Mouse (Mus musculus): Measurements from ENCODE around the gene Slc13a4. TPM values are rescaled to one million over a fixed set of nuclear protein-coding genes. Genes with fewer than 3 reads are reported as not detected.

The Slc13a4 gene
- polyA plus RNA-seq, 1 experiment from 2014 or later: 0.65 TPM

- H3K4me2 ChIP-seq (ENCODE audit: low read length): no peak overlapping the region
- ATAC-seq (replicated peaks; ENCODE audit: low FRiP score, low TSS enrichment, low read depth): no peak
- H3K36me3 ChIP-seq (ENCODE audit: control insufficient read depth, insufficient read depth, low read length): peaks cover 22% of the 10 kb centered on the region
- H3K4me3 ChIP-seq (ENCODE audit: low read depth, low read length): no peak overlapping the region
- no peak overlapping the region for H3K9ac ChIP-seq (ENCODE audit: low read length)
- WGBS: 86% methylated on average over 13 of the region's 13 CpGs
- H3K27ac ChIP-seq (ENCODE audit: low read depth): no peak overlapping the region
- DNase-seq (ENCODE audit: low spot score): no peak
- H3K9me3 ChIP-seq (ENCODE audit: control insufficient read depth, low read length): no peaks in the 10 kb centered on the region
- H3K4me1 ChIP-seq (replicated peaks; ENCODE audit: control insufficient read depth, insufficient read depth, low read length): peaks cover 22% of the 10 kb centered on the region
- H3K27me3 ChIP-seq (replicated peaks; ENCODE audit: control insufficient read depth, insufficient read depth, low read length): no peaks in the 10 kb centered on the region
Measured at GRCm38 (mm10) chr6:35257626-35258190, 50.2 kb downstream of the Slc13a4 start.

GRCm38 (mm10) chr6:35256691-35257090 lies 51.2 kb downstream of the Slc13a4 start:
- 71% methylated on average over 7 of the region's 7 CpGs for WGBS

GRCm38 (mm10) chr6:35255017-35255416 lies 52.9 kb downstream of the Slc13a4 start:
- H3K27ac ChIP-seq (ENCODE audit: low read depth): no peak overlapping the region
- ATAC-seq (replicated peaks; ENCODE audit: low FRiP score, low TSS enrichment, low read depth) (no peak), DNase-seq (ENCODE audit: low spot score) (no peak)
- H3K4me2 ChIP-seq (ENCODE audit: low read length): peak overlapping the region; percentile 59
- H3K36me3 ChIP-seq (ENCODE audit: control insufficient read depth, insufficient read depth, low read length): 0 out of 2 replicates have a peak, but pooled peaks cover under 1% of the 10 kb centered on the region
- H3K4me3 ChIP-seq (ENCODE audit: low read depth, low read length): peak overlapping the region; percentile 53
- H3K9ac ChIP-seq (ENCODE audit: low read length): peak overlapping the region; percentile 37
- no peaks in the 10 kb centered on the region for H3K27me3 ChIP-seq (replicated peaks; ENCODE audit: control insufficient read depth, insufficient read depth, low read length)
- peaks cover 22% of the 10 kb centered on the region for H3K4me1 ChIP-seq (replicated peaks; ENCODE audit: control insufficient read depth, insufficient read depth, low read length)
- H3K9me3 ChIP-seq (ENCODE audit: control insufficient read depth, low read length): no peaks in the 10 kb centered on the region
- WGBS: 69% methylated on average over 12 of the region's 12 CpGs

More at GRCm38 (mm10) chr6:35256691-35257090, 51.2 kb downstream of the Slc13a4 start:
- H3K4me3 ChIP-seq (ENCODE audit: low read depth, low read length): no peak overlapping the region
- H3K36me3 ChIP-seq (ENCODE audit: control insufficient read depth, insufficient read depth, low read length): peaks cover 13% of the 10 kb centered on the region
- DNase-seq (ENCODE audit: low spot score) (no peak), ATAC-seq (replicated peaks; ENCODE audit: low FRiP score, low TSS enrichment, low read depth) (no peak)
- no peak overlapping the region for H3K27ac ChIP-seq (ENCODE audit: low read depth)
- H3K27me3 ChIP-seq (replicated peaks; ENCODE audit: control insufficient read depth, insufficient read depth, low read length): no peaks in the 10 kb centered on the region
- peaks cover 22% of the 10 kb centered on the region for H3K4me1 ChIP-seq (replicated peaks; ENCODE audit: control insufficient read depth, insufficient read depth, low read length)
- no peak overlapping the region for H3K9ac ChIP-seq (ENCODE audit: low read length)
- H3K9me3 ChIP-seq (ENCODE audit: control insufficient read depth, low read length): no peaks in the 10 kb centered on the region
- H3K4me2 ChIP-seq (ENCODE audit: low read length): no peak overlapping the region

GRCm38 (mm10) chr6:35254136-35254904 lies 53.6 kb downstream of the Slc13a4 start:
- H3K9me3 ChIP-seq (ENCODE audit: control insufficient read depth, low read length): no peaks in the 10 kb centered on the region
- DNase-seq (ENCODE audit: low spot score) (no peak), ATAC-seq (replicated peaks; ENCODE audit: low FRiP score, low TSS enrichment, low read depth) (no peak)
- H3K4me3 ChIP-seq (ENCODE audit: low read depth, low read length): peak overlapping the region; percentile 53
- peak overlapping the region; percentile 59 for H3K4me2 ChIP-seq (ENCODE audit: low read length)
- H3K27me3 ChIP-seq (replicated peaks; ENCODE audit: control insufficient read depth, insufficient read depth, low read length): no peaks in the 10 kb centered on the region
- H3K4me1 ChIP-seq (replicated peaks; ENCODE audit: control insufficient read depth, insufficient read depth, low read length): peaks cover 22% of the 10 kb centered on the region
- WGBS: 36% methylated on average over 9 of the region's 9 CpGs
- H3K27ac ChIP-seq (ENCODE audit: low read depth): no peak overlapping the region
- peak overlapping the region; percentile 37 for H3K9ac ChIP-seq (ENCODE audit: low read length)
- H3K36me3 ChIP-seq (ENCODE audit: control insufficient read depth, insufficient read depth, low read length): no peaks in the 10 kb centered on the region

- no peaks in the 10 kb centered on the region for H3K27me3 ChIP-seq (replicated peaks; ENCODE audit: control insufficient read depth, insufficient read depth, low read length)
- peak overlapping the region; percentile 53 for H3K4me3 ChIP-seq (ENCODE audit: low read depth, low read length)
- ATAC-seq (replicated peaks; ENCODE audit: low FRiP score, low TSS enrichment, low read depth) (no peak), DNase-seq (ENCODE audit: low spot score) (no peak)
- H3K4me1 ChIP-seq (replicated peaks; ENCODE audit: control insufficient read depth, insufficient read depth, low read length): peaks cover 22% of the 10 kb centered on the region
- 34% methylated on average over 5 of the region's 5 CpGs for WGBS
- no peak overlapping the region for H3K27ac ChIP-seq (ENCODE audit: low read depth)
- H3K36me3 ChIP-seq (ENCODE audit: control insufficient read depth, insufficient read depth, low read length): no peaks in the 10 kb centered on the region
- H3K9me3 ChIP-seq (ENCODE audit: control insufficient read depth, low read length): no peaks in the 10 kb centered on the region
- peak overlapping the region; percentile 78 for H3K9ac ChIP-seq (ENCODE audit: low read length)
- H3K4me2 ChIP-seq (ENCODE audit: low read length): peak overlapping the region; percentile 59
Measured at GRCm38 (mm10) chr6:35253474-35253873, 54.5 kb downstream of the Slc13a4 start.

GRCm38 (mm10) chr6:35252477-35253346 lies 55.2 kb downstream of the Slc13a4 start:
- no peaks in the 10 kb centered on the region for H3K9me3 ChIP-seq (ENCODE audit: control insufficient read depth, low read length)
- H3K4me2 ChIP-seq (ENCODE audit: low read length): peak overlapping the region; percentile 59
- peak overlapping the region; percentile 53 for H3K4me3 ChIP-seq (ENCODE audit: low read depth, low read length)
- peak; percentile 98 for DNase-seq (ENCODE audit: low spot score)
- peak; percentile 92 for ATAC-seq (replicated peaks; ENCODE audit: low FRiP score, low TSS enrichment, low read depth)
- H3K27ac ChIP-seq (ENCODE audit: low read depth): peak overlapping the region; percentile 78
- H3K4me1 ChIP-seq (replicated peaks; ENCODE audit: control insufficient read depth, insufficient read depth, low read length): peaks cover 22% of the 10 kb centered on the region
- peak overlapping the region; percentile 78 for H3K9ac ChIP-seq (ENCODE audit: low read length)
- WGBS: under 1% methylated on average over 60 of the region's 60 CpGs
- H3K36me3 ChIP-seq (ENCODE audit: control insufficient read depth, insufficient read depth, low read length): peaks cover 1% of the 10 kb centered on the region; the same call in 1 of the 2 replicates
- no peaks in the 10 kb centered on the region for H3K27me3 ChIP-seq (replicated peaks; ENCODE audit: control insufficient read depth, insufficient read depth, low read length)

GRCm38 (mm10) chr6:35251807-35252476 lies 56.0 kb downstream of the Slc13a4 start:
- H3K27ac ChIP-seq (ENCODE audit: low read depth): peak overlapping the region; percentile 78; the same call in 1 of the 2 replicates
- no peaks in the 10 kb centered on the region for H3K27me3 ChIP-seq (replicated peaks; ENCODE audit: control insufficient read depth, insufficient read depth, low read length)
- H3K36me3 ChIP-seq (ENCODE audit: control insufficient read depth, insufficient read depth, low read length): peaks cover 9% of the 10 kb centered on the region
- 65% methylated on average over 17 of the region's 17 CpGs for WGBS
- peak overlapping the region; percentile 59 for H3K4me2 ChIP-seq (ENCODE audit: low read length)
- H3K4me1 ChIP-seq (replicated peaks; ENCODE audit: control insufficient read depth, insufficient read depth, low read length): peaks cover 22% of the 10 kb centered on the region
- peak overlapping the region; percentile 53 for H3K4me3 ChIP-seq (ENCODE audit: low read depth, low read length)
- no peak for ATAC-seq (replicated peaks; ENCODE audit: low FRiP score, low TSS enrichment, low read depth)
- DNase-seq (ENCODE audit: low spot score): no peak
- H3K9ac ChIP-seq (ENCODE audit: low read length): 0 out of 2 replicates have a peak overlapping the region, but pooled peaks have one; percentile 78
- H3K9me3 ChIP-seq (ENCODE audit: control insufficient read depth, low read length): no peaks in the 10 kb centered on the region

- no peak overlapping the region for H3K27ac ChIP-seq (ENCODE audit: low read depth)
- no peak overlapping the region for H3K4me3 ChIP-seq (ENCODE audit: low read depth, low read length)
- H3K27me3 ChIP-seq (replicated peaks; ENCODE audit: control insufficient read depth, insufficient read depth, low read length): no peaks in the 10 kb centered on the region
- no peak overlapping the region for H3K9ac ChIP-seq (ENCODE audit: low read length)
- WGBS: 52% methylated on average over 5 of the region's 5 CpGs
- H3K4me2 ChIP-seq (ENCODE audit: low read length): no peak overlapping the region
- H3K36me3 ChIP-seq (ENCODE audit: control insufficient read depth, insufficient read depth, low read length): peaks cover 76% of the 10 kb centered on the region
- ATAC-seq (replicated peaks; ENCODE audit: low FRiP score, low TSS enrichment, low read depth) (no peak), DNase-seq (ENCODE audit: low spot score) (no peak)
- no peaks in the 10 kb centered on the region for H3K9me3 ChIP-seq (ENCODE audit: control insufficient read depth, low read length)
- no peaks in the 10 kb centered on the region for H3K4me1 ChIP-seq (replicated peaks; ENCODE audit: control insufficient read depth, insufficient read depth, low read length)
Measured at GRCm38 (mm10) chr6:35245086-35245485, 62.8 kb downstream of the Slc13a4 start.
